8 mouse cellular contexts compared by ENCODE assay signal in genomic region chr8:94152513-94153300, GRCm38 (mm10). TPM values are rescaled to one million over a fixed set of nuclear protein-coding genes. Genes with fewer than 3 reads are reported as not detected.
A peak's percentile ranks its signal among the peaks of the same experiment; 100 is the strongest.
DNase-seq lines count a peak whose midpoint lies in the region; ATAC-seq lines count a peak whose summit lies in the region.

TSS of gene Mt3 (plus strand) at chr8:94152607.

- no peak for DNase-seq in lung, postnatal 25 days (ENCODE audit: low spot score)
- DNase-seq in embryo, embryonic 9.5 days (ENCODE audit: extremely low spot score): peak; percentile 60
- DNase-seq in thymus, postnatal 4 days: peak; percentile 58

- peaks cover 9% of the 10 kb centered on the region; the same call in 1 of the 2 replicates for H3K27me3 ChIP-seq in lung, embryonic 16.5 days (ENCODE audit: control insufficient read depth, insufficient read depth, low read depth, low read length)
- H3K27me3 ChIP-seq in kidney, embryonic 14.5 days (ENCODE audit: control insufficient read depth, insufficient read depth, low read length): peaks cover 4% of the 10 kb centered on the region; the same call in 1 of the 2 replicates
- peaks cover 35% of the 10 kb centered on the region for H3K27me3 ChIP-seq in limb, embryonic 13.5 days
- no peaks in the 10 kb centered on the region for H3K27me3 ChIP-seq in neural tube, embryonic 14.5 days (ENCODE audit: control insufficient read depth, insufficient read depth, low read length)

- H3K27ac ChIP-seq in lung, embryonic 16.5 days (ENCODE audit: low read length): no peak within 1 kb of the TSS
- no peak within 1 kb of the TSS for H3K27ac ChIP-seq in kidney, embryonic 14.5 days (ENCODE audit: low read depth, low read length)
- H3K27ac ChIP-seq in limb, embryonic 13.5 days: no peak within 1 kb of the TSS
- H3K27ac ChIP-seq in neural tube, embryonic 14.5 days (ENCODE audit: low read depth, low read length): peak within 1 kb of the TSS; percentile 57

- no peak within 1 kb of the TSS for H3K9ac ChIP-seq in lung, embryonic 16.5 days (ENCODE audit: low read length)
- peak within 1 kb of the TSS; percentile 35; the same call in 1 of the 2 replicates for H3K9ac ChIP-seq in kidney, embryonic 14.5 days (ENCODE audit: low read depth, low read length)
- no peak within 1 kb of the TSS for H3K9ac ChIP-seq in limb, embryonic 13.5 days
- peak within 1 kb of the TSS; percentile 57 for H3K9ac ChIP-seq in neural tube, embryonic 14.5 days (replicated peaks; ENCODE audit: low read depth, low read length)

- no peaks in the 10 kb centered on the region for H3K9me3 ChIP-seq in lung, embryonic 16.5 days (ENCODE audit: control insufficient read depth, low read length)
- H3K9me3 ChIP-seq in kidney, embryonic 14.5 days (ENCODE audit: control insufficient read depth, low read length): no peaks in the 10 kb centered on the region
- H3K9me3 ChIP-seq in limb, embryonic 13.5 days: no peaks in the 10 kb centered on the region
- no peaks in the 10 kb centered on the region for H3K9me3 ChIP-seq in neural tube, embryonic 14.5 days (ENCODE audit: control insufficient read depth, low read length)

- no peaks in the 10 kb centered on the region for H3K36me3 ChIP-seq in lung, embryonic 16.5 days (ENCODE audit: control insufficient read depth, insufficient read depth, low read length)
- H3K36me3 ChIP-seq in kidney, embryonic 14.5 days (ENCODE audit: control insufficient read depth, insufficient read depth, low read length): no peaks in the 10 kb centered on the region
- no peaks in the 10 kb centered on the region for H3K36me3 ChIP-seq in limb, embryonic 13.5 days
- H3K36me3 ChIP-seq in neural tube, embryonic 14.5 days (ENCODE audit: control insufficient read depth, insufficient read depth, low read length): no peaks in the 10 kb centered on the region

- ATAC-seq in lung, embryonic 16.5 days (ENCODE audit: low read depth): peak; percentile 77
- peak; percentile 88 for ATAC-seq in granulocyte monocyte progenitor cell, adult 5-6 weeks (replicated peaks; ENCODE audit: poor library complexity, severe bottlenecking)
- peak; percentile 75 for ATAC-seq in kidney, embryonic 14.5 days (ENCODE audit: low FRiP score, low TSS enrichment)
- ATAC-seq in limb, embryonic 13.5 days (ENCODE audit: low FRiP score, low read depth): peak; percentile 78
- ATAC-seq in neural tube, embryonic 14.5 days (ENCODE audit: low read depth): peak; percentile 85

- H3K4me3 ChIP-seq in lung, embryonic 16.5 days (ENCODE audit: low read length): peak within 1 kb of the TSS; percentile 32
- peak within 1 kb of the TSS; percentile 28 for H3K4me3 ChIP-seq in kidney, embryonic 14.5 days (ENCODE audit: low read length)
- H3K4me3 ChIP-seq in limb, embryonic 13.5 days: peak within 1 kb of the TSS; percentile 31
- H3K4me3 ChIP-seq in neural tube, embryonic 14.5 days (ENCODE audit: low read depth, low read length): peak within 1 kb of the TSS; percentile 43

- peaks cover 13% of the 10 kb centered on the region for H3K4me1 ChIP-seq in lung, embryonic 16.5 days (replicated peaks; ENCODE audit: control insufficient read depth, insufficient read depth, low read length)
- H3K4me1 ChIP-seq in kidney, embryonic 14.5 days (ENCODE audit: control insufficient read depth, insufficient read depth, low read length): peaks cover 14% of the 10 kb centered on the region; the same call in 1 of the 2 replicates
- H3K4me1 ChIP-seq in limb, embryonic 13.5 days: peaks cover 34% of the 10 kb centered on the region
- peaks cover 5% of the 10 kb centered on the region; the same call in 1 of the 2 replicates for H3K4me1 ChIP-seq in neural tube, embryonic 14.5 days (ENCODE audit: control insufficient read depth, insufficient read depth, low read length)

- H3K4me2 ChIP-seq in lung, embryonic 16.5 days (ENCODE audit: low read depth, low read length): peak within 1 kb of the TSS; percentile 57
- peak within 1 kb of the TSS; percentile 58 for H3K4me2 ChIP-seq in kidney, embryonic 14.5 days (replicated peaks; ENCODE audit: low read depth, low read length)
- peak within 1 kb of the TSS; percentile 64 for H3K4me2 ChIP-seq in limb, embryonic 13.5 days (replicated peaks)
- peak within 1 kb of the TSS; percentile 79 for H3K4me2 ChIP-seq in neural tube, embryonic 14.5 days (ENCODE audit: low read depth, low read length)

- 3% methylated on average over 29 of the region's 29 CpGs for WGBS in lung, embryonic 16.5 days
- WGBS in kidney, embryonic 14.5 days: 2% methylated on average over 29 of the region's 29 CpGs
- 2% methylated on average over 28 of the region's 29 CpGs for WGBS in limb, embryonic 13.5 days
- under 1% methylated on average over 29 of the region's 29 CpGs for WGBS in neural tube, embryonic 14.5 days

RNA-seq across cellular contexts. Expression of gene Mt3, which starts in this region (rescaled TPM):
- 6.3 and 7.7 TPM in 2 replicates for polyA plus RNA-seq in lung, embryonic 16.5 days (2015; fragmentation: Nextera tagmentation; extraction: Ambion mirVana)
- total RNA-seq in granulocyte monocyte progenitor cell, adult 5-6 weeks (2014; fragmentation: Nextera tagmentation): not detected in 2 replicates
- total RNA-seq in granulocyte monocyte progenitor cell, adult 5-6 weeks (2017): not detected in 2 replicates
- 0.60 and 1.7 TPM in 2 replicates for polyA plus RNA-seq in kidney, embryonic 14.5 days (2014; fragmentation: Nextera tagmentation; extraction: Ambion mirVana)
- 0.99 and 1.2 TPM in 2 replicates for polyA plus RNA-seq in limb, embryonic 13.5 days (2015; fragmentation: Nextera tagmentation; extraction: Ambion mirVana)
- polyA plus RNA-seq in neural tube, embryonic 14.5 days (2014; fragmentation: Nextera tagmentation; extraction: Ambion mirVana): 203 and 295 TPM in 2 replicates

Comparison
In these comparisons a context has a peak if more than half of its experiments do, and no peak if none do; other contexts are left out.
1. RNA of gene Mt3 (polyA plus RNA-seq): 203 to 295 TPM in neural tube, embryonic 14.5 days; 6.3 to 7.7 TPM in lung, embryonic 16.5 days, 0.99 to 1.2 TPM in limb, embryonic 13.5 days and 0.60 to 1.7 TPM in kidney, embryonic 14.5 days; every median in the first group is over 10 times any median in the second.
2. Peak in ATAC-seq in granulocyte monocyte progenitor cell, adult 5-6 weeks; RNA of the gene not detected or under 1 TPM.
3. H3K9ac ChIP-seq: peak in kidney, embryonic 14.5 days (single experiment) and neural tube, embryonic 14.5 days (single experiment); none in lung, embryonic 16.5 days (single experiment) and limb, embryonic 13.5 days (single experiment).
4. Peak in every context shown above with its lines, with median percentiles within 50 percentile points of each other: ATAC-seq, H3K4me2 ChIP-seq and H3K4me3 ChIP-seq.